Mouse (Mus musculus) bone marrow, adult 2 months (tissue): ENCODE data around the gene Gria4.

ENCODE experiments used
- CTCF ChIP-seq: fragments of 200-500 bp; IDR thresholded peaks from 2 replicates; pipeline ENCODE4 v1.5.1; 2011; ENCODE audit warnings: low read length, control low read depth; ENCODE audit not compliant: control insufficient read depth, insufficient read depth
- POLR2A ChIP-seq: fragments of 200-500 bp; IDR thresholded peaks from 2 replicates; pipeline ENCODE4 v1.6.1; 2011; ENCODE audit warnings: low read depth, mild to moderate bottlenecking, control low read depth, low read length, borderline replicate concordance; ENCODE audit not compliant: control insufficient read depth

GRCm38 (mm10) chr9:4513796-4514562 lies 282.1 kb downstream of the Gria4 start:
- TF ChIP-seq POLR2A (no peak), CTCF (no peak)
